Mouse (Mus musculus) kidney, postnatal 25 days (tissue): ENCODE measurements at regions not wholly inside any gene's neighbourhood (a gene's known extent, or its start where the extent isn't known, plus 50 kb on each side); places are given as distances from the start of the nearest gene placed in this dataset.
A peak's percentile ranks its signal among the peaks of the same experiment; 100 is the strongest.

Experiments
- DNase-seq, 2 experiments: peaks; one replicate each; pipeline ENCODE4 v3.0.0; 2021; ENCODE audit warnings: mixed read lengths in 2 of 2

- DNase-seq: no peak
These were observed 416.6 kb downstream of the Vrk1 start for GRCm38 (mm10) chr12:106426631-106427030.

GRCm38 (mm10) chr12:106429991-106430390 is 420.0 kb downstream of the Vrk1 start:
- no peak for DNase-seq

DNA sequence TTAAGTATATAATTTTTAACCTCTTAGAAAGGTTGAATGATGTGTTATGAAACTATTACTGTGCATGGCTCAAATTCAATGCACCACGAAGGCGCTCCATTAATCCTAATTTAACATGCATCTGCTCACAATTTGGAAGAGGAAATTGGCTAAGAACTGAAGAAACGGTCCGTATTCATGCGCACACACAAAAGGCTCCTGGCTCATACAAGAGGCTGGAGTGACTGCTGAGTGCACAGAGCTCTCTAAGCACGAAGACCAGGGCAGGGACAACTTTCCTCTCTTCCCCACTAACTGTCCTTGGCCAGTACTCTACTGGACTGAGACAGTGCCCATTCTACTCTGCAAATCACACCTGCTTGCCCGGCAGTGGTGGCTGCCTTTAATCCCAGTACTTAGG is 435.1 kb downstream of the Vrk1 start:
- DNase-seq: no peak

GRCm38 (mm10) chr12:106445976-106446375 is 435.9 kb downstream of the Vrk1 start:
- DNase-seq: no peak

DNA sequence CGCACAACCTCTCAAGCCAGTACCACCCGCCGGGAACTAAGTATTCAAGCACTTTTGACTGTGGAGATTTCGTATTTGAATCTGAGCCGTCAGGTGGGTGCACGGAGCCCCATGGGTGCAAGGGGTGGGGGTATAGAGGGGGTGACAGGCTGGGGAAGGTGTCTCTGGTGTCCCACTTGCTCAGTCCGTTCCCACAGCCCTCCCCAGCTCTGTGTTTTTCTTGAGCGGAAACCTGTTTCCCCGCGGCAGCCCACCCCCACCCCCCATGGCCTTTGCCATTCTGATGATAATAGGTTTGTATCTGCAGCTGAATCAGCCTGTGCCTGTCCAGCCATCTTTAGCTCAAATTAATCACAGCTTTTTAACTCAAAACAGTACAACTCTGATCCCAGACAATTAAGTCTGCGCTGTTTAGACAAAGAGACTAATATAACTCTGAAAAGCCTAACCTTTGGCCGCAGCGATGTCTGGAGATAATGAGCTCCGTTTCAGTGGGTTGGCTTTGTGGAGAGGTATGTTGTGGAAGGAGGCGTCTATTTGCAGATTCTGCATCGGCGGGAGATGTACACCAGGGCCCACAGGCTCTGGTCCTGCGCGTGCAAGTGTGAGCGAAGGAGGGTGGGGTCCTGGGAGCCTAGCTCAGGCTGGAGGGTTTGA is 437.0 kb downstream of the Vrk1 start:
- DNase-seq: no peak

GRCm38 (mm10) chr12:106448551-106448950 is 438.5 kb downstream of the Vrk1 start:
- no peak for DNase-seq

DNA sequence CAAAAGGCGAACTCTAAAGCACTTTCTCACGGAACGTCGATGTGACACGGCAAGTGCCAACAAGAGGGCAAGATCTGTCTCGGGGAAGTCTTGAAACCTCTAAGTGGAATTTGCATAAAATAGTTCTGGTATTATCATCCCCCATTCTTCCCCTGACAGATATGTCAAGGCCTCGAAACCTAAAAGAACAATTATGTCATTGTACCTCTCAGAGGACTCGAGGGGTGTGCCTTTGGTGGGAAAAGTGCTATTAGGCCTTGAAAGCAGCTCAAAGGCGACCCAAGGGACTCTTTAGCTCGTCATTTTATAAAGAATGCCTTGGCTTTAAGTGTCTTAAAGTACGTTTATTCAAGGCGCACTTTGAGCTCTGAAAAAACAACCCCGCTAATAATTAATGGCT is 443.5 kb downstream of the Vrk1 start:
- DNase-seq: no peak

- no peak for DNase-seq
These were observed 448.2 kb downstream of the Vrk1 start for GRCm38 (mm10) chr12:106458215-106458614.

GRCm38 (mm10) chr12:106460650-106461049 is 450.6 kb downstream of the Vrk1 start:
- no peak for DNase-seq

DNA sequence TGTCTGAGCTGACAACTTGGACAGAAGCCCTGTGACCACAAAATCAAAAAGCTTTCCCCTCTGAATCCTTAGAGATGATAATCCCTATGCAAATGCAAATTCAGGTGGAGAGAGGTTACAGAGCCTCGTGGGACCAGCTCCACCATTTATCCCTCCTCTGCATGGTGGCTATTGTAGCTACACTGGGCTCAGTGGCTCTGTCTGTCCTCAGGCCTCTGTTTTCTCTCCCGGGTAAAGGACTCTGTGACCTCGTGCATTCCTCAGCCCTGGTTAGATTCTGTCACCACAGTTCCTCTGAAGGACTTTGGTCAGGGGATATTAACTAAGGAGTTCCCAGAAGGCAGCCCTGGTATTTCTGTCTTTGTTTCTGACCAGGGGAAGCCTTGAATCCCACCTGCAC is 452.3 kb downstream of the Vrk1 start:
- DNase-seq: no peak

GRCm38 (mm10) chr12:106464701-106465100 is 454.7 kb downstream of the Vrk1 start:
- DNase-seq: no peak

- no peak for DNase-seq
These were observed 458.3 kb downstream of the Vrk1 start for GRCm38 (mm10) chr12:106468173-106468860.

- no peak for DNase-seq
These were observed 464.6 kb downstream of the Vrk1 start for GRCm38 (mm10) chr12:106474501-106475165.

DNA sequence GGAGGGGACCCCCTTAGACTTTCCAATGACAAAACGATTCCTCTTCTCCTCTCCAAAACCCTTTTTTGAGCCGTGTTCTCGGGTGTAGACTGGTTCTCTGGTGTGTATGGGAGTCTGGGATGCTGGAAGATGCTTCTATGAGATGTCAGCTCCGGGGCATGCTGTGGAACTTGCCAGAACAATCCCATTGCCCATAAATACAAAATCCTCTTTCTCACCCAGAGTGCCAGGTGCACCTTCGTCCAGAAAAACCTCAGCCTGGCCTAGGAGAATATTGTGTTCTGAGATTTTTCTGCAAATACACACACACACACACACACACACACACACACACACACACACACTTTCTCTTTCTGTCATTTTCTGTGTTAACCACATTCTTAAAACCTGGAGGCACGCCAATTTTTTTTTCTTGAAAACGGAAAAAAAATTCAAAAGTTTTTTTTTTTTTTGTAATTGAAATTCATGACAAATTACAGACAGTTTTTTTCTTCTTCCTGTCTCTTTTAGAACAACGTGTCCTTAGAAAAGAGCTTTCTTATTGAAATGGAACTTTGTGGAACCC is 465.5 kb downstream of the Vrk1 start:
- DNase-seq: no peak

GRCm38 (mm10) chr12:106477040-106477665 is 467.1 kb downstream of the Vrk1 start:
- no peak for DNase-seq

DNA sequence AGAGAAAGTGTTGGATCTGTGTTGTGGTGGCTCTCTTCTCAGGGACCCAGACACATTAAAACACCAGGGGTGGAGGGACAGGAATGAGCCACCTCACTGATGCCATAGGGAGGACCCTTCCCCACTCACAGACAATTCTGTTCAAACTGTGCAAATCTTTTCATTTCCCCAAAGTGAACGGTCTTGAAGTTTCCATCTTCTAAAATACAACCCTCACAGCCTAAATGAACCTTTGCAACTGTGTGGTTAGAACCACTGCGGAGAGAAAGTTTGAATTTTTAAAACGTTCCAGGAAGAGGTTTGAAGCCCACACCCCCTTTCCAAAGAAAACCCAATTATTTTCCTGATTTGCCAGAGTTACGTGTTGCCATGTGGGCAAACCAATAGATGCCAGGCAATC is 467.7 kb downstream of the Vrk1 start:
- no peak for DNase-seq

DNA sequence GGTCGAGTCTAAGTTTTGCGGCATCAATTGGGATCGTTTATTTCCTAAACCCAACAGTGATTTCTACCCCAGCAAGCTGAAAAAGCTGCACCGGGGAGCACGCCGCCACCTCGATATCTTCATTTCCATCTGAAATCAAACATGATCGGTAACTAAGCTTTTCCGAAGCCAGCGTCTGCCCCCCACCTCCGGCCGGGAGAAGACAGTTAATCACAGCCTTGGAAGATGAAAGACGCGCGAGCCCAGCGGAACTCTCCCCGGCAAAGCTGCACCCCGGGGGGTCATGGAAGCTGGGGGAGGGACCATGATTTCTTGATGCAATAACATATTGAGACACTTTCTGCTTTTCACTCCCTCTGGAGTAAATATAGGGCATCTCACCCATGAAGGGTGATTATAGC is 468.4 kb downstream of the Vrk1 start:
- DNase-seq: no peak

GRCm38 (mm10) chr12:106479067-106479877 is 469.2 kb downstream of the Vrk1 start:
- no peak for DNase-seq

GRCm38 (mm10) chr12:106479878-106480194 is 469.8 kb downstream of the Vrk1 start:
- DNase-seq: peak in 1 of 2 experiments; percentile 4

DNA sequence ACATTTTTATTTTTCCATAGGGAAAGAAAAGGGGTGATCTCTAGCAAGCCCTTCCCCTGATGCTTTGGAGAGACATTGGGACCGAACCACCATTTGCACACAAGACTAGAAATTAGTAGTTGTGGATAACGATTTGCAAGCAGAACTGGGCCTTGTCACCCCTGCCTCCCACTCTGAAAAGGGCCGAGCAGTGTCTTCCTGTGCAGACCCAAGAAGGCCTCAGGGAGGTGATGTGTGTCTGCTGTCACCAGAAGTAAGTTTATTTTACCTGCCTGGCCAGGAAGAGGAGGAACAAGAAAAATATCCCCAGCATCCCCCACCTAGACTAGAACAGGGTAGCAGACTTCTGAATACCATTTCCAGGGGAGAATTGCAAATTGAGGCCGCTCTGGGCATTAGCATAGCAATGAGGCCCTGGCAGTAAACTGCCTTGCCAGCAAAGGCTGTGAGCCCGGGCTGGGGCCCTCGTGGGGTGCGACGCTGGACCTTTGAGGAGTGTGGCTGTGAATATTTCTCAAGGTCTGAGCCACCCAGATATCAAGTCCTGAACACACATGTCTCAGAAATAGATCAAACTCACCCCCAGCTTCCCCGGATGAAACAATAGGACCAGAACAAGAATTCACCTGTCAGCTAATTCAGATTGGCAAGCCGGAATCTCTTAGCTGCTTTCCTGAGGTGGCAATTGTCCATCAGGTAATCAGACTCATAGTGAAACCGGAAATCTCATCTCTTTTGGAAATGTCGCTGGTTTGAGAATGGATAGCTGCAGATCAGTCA is 470.4 kb downstream of the Vrk1 start:
- peak in 1 of 2 experiments; percentile 20 for DNase-seq

DNA sequence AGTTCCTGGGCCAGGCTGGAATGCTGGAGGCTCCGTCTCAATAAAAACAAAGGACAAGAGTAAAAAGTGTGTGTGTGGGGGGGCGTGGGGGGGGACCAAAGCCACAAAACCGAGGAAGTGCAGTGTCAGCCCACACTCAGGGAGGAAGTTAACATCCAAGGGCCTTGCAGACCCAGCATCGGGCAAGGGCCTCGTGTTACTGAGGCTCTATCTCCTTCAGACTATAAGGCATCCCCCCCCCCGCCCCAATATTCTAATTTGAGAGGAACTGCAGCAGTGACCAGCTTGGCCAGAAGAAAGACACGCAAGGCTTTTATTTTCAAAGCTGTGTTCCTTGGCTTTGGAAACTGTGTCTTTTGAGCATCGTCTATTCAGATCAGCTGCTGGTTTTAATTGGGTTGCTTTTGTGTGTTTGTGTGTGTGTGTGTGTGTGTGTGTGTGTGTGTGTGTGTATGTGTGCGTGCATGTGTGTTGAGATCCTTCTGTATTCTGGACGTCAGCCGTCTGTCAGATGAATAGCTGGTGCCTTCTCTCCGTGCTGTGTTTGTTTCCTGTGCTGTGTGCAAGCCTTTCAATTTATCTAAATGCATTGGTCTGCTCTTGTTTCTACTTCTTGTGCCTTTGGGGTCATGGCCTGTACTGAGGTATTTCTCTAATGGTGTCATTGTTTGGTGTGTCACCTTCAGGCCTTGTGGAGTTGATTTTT is 491.7 kb downstream of the Vrk1 start:
- DNase-seq: peak in 1 of 2 experiments; percentile 13
